Mouse (Mus musculus): Measurements from ENCODE around the gene Pex11b. TPM values are rescaled to one million over a fixed set of nuclear protein-coding genes. Genes with fewer than 3 reads are reported as not detected.
"Not testable (repeated sequence)": the region's sequence is repeated elsewhere in the genome, so short reads cannot be mapped to it uniquely, and the experiment has no call there.

The Pex11b gene
- total and polyA plus RNA-seq, 2 experiments from 2014 or later: 63.9 to 66.9 TPM

DNA sequence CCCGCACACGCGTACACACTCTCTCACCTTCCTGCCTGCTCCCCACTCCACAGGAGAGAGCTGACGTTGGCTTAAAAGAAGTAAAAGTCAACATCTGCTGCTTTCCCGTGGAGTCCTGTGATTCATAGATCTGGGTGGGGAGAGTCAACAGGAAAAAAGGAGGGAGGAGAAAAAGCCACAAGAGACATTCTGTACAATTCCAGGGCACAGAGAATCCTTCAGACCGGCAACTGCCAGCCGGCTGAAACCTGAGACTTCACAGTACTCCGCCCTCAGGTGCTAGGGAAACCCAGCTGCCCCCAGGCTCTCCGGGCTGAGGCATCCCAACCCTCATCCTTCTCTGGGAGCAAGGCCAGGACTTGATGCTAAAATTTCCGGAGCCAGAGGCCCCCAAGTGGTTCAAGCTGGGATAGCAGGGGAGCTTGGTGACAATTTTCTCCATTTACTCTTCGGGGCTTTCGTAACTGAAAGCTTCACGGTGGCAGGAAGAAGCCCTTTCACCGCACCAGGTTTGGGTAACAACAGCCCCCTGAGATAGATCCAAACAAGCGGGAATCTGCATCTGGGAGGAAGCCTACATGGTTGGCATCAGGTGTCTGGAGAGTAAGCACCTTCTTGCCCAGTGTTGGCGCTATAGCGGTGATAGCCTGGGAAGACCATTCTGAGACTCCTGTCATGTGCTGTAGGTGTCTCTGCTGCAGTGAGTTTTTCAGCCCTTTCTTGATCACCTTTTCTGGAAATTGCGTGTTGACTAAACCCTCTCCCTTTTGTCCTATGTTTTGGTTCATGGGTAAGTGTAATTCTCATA is 28.5 kb downstream of the Pex11b start:
- Histone ChIP-seq H3K4me1 (ENCODE audit: insufficient read depth, low read length) (peaks cover 8% of the 10 kb centered on the region), H3K27ac (peak overlapping the region; percentile 72; the same call in 1 of the 2 replicates), H3K4me3 (ENCODE audit: low read length) (peak overlapping the region; percentile 28), H3K36me3 (ENCODE audit: insufficient read depth, low read length) (no peaks in the 10 kb centered on the region), H3K9me3 (ENCODE audit: low read length) (no peaks in the 10 kb centered on the region), H3K4me2 (ENCODE audit: low read depth, low read length) (peak overlapping the region; percentile 60), H3K9ac (replicated peaks; ENCODE audit: low read length) (peak overlapping the region; percentile 35; the same call in 1 of the 2 replicates), H3K27me3 (ENCODE audit: insufficient read depth, low read length) (no peaks in the 10 kb centered on the region)
- TF ChIP-seq CTCF (IDR thresholded peaks at IDR 0.05; ENCODE audit: low read depth): peak; percentile 84
- peak; percentile 90 for DNase-seq (ENCODE audit: low spot score)
- ATAC-seq: peak; percentile 92
- 3% methylated on average over 16 of the region's 18 CpGs for WGBS

DNA sequence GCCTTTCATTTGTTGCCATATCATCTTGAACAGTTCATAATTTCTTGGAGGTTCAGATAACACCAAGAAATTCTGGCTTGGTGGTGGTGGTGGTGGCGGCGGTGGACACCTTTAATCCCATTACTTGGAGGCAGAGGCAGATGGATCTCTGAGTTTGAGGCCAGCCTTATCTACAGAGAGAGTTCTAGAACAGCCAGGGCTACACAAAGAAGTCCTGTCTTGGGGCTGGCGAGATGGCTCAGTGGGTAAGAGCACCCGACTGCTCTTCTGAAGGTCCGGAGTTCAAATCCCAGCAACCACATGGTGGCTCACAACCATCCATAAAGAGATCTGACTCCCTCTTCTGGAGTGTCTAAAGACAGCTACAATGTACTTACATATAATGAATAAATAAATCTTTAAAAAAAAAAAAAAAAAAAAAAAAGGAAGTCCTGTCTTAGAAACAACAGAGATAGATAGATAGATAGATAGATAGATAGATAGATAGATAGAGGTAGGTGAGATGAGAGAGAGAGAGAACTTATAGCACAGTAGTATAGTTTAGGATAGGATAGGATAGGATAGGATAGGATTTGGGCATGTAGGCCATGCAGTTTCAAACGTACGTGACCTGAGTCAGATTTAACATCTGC is 30.7 kb downstream of the Pex11b start:
- H3K27ac ChIP-seq; H3K4me1 ChIP-seq (ENCODE audit: insufficient read depth, low read length); H3K9me3 ChIP-seq (ENCODE audit: low read length); H3K36me3 ChIP-seq (ENCODE audit: insufficient read depth, low read length); H3K27me3 ChIP-seq (ENCODE audit: insufficient read depth, low read length); H3K4me3 ChIP-seq (ENCODE audit: low read length); DNase-seq (ENCODE audit: low spot score); ATAC-seq; H3K9ac ChIP-seq (replicated peaks; ENCODE audit: low read length); H3K4me2 ChIP-seq (ENCODE audit: low read depth, low read length): not testable (repeated sequence)
- WGBS: 90% methylated on average over 7 of the region's 7 CpGs

DNA sequence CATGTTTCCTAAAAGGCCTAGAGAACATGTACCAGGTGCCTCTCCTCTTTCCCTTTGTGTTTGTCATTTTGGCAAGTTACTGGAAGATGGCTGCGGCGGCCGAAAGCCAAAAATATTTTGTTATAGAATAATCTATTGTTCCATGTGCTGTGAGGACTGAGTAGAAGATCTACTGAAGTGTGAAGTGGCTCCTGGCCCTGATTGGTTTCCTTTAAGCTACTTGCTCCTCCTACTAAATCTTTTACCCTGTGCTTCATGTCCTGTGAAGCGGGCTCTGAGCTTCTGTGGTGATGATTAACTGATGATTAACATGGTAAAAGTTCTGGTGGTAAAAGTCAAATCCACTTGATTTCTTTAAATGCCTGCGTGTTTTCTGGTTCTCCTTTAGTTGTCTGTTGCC is 31.7 kb downstream of the Pex11b start:
- ATAC-seq: no peak
- no peak overlapping the region for H3K9ac ChIP-seq (replicated peaks; ENCODE audit: low read length)
- no peak for TF ChIP-seq CTCF (IDR thresholded peaks at IDR 0.05; ENCODE audit: low read depth)

GRCm38 (mm10) chr3:96667316-96667715 is 32.1 kb downstream of the Pex11b start:
- H3K4me2 ChIP-seq (ENCODE audit: low read depth, low read length): no peak overlapping the region

More for the DNA sequence above, 31.7 kb downstream of the Pex11b start:
- peaks cover 8% of the 10 kb centered on the region for H3K4me1 ChIP-seq (ENCODE audit: insufficient read depth, low read length)
- H3K36me3 ChIP-seq (ENCODE audit: insufficient read depth, low read length): no peaks in the 10 kb centered on the region
- 94% methylated on average over 5 of the region's 5 CpGs for WGBS
- no peak overlapping the region for H3K27ac ChIP-seq
- H3K4me3 ChIP-seq (ENCODE audit: low read length): no peak overlapping the region
- DNase-seq (ENCODE audit: low spot score): no peak
- no peak overlapping the region for H3K4me2 ChIP-seq (ENCODE audit: low read depth, low read length)
- H3K9me3 ChIP-seq (ENCODE audit: low read length): no peaks in the 10 kb centered on the region
- H3K27me3 ChIP-seq (ENCODE audit: insufficient read depth, low read length): no peaks in the 10 kb centered on the region

DNA sequence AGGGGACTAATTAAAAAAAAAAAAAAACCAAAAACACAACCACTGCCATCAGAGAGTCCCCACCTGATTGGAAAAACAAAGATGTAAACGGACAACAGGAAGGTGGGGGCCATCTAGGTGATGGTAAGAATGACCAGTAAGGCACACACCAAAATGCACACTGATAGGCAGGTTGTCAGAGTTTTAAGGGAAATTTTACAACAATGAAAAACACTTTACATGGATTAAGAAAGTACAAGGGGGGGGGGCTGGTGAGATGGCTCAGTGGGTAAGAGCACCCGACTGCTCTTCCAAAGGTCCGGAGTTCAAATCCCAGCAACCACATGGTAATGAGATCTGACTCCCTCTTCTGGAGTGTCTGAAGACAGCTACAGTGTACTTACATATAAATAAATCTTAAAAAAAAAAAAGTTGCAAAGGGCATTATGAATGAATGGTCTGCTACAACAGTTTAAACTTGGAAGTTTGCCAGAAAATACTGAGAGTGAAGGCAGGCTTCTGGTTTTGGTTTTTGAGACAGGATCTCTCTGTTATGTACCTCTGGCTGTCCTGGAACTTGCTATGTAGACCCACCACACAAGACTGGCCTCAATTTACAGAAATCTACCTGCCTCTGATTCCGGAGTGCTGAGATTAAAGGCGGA is 33.4 kb downstream of the Pex11b start:
- peaks cover 3% of the 10 kb centered on the region; the same call in 1 of the 2 replicates for H3K4me1 ChIP-seq (ENCODE audit: insufficient read depth, low read length)
- H3K9ac ChIP-seq (replicated peaks; ENCODE audit: low read length): no peak overlapping the region
- H3K4me2 ChIP-seq (ENCODE audit: low read depth, low read length): no peak overlapping the region
- no peak for TF ChIP-seq CTCF (IDR thresholded peaks at IDR 0.05; ENCODE audit: low read depth)
- no peak overlapping the region for H3K4me3 ChIP-seq (ENCODE audit: low read length)
- 89% methylated on average over 5 of the region's 5 CpGs for whole genome bisulfite sequencing
- no peak for ATAC-seq
- H3K27ac ChIP-seq: no peak overlapping the region
- no peaks in the 10 kb centered on the region for H3K27me3 ChIP-seq (ENCODE audit: insufficient read depth, low read length)
- no peak for DNase-seq (ENCODE audit: low spot score)
- H3K36me3 ChIP-seq (ENCODE audit: insufficient read depth, low read length): no peaks in the 10 kb centered on the region
- H3K9me3 ChIP-seq (ENCODE audit: low read length): no peaks in the 10 kb centered on the region

More at GRCm38 (mm10) chr3:96667316-96667715, 32.1 kb downstream of the Pex11b start:
- H3K9ac ChIP-seq (replicated peaks; ENCODE audit: low read length): no peak overlapping the region
- peak; percentile 51 for TF ChIP-seq CTCF (IDR thresholded peaks at IDR 0.05; ENCODE audit: low read depth)
- DNase-seq (ENCODE audit: low spot score) (no peak), ATAC-seq (no peak)
- H3K4me1 ChIP-seq (ENCODE audit: insufficient read depth, low read length): peaks cover 8% of the 10 kb centered on the region
- no peaks in the 10 kb centered on the region for H3K36me3 ChIP-seq (ENCODE audit: insufficient read depth, low read length)
- H3K9me3 ChIP-seq (ENCODE audit: low read length): no peaks in the 10 kb centered on the region
- WGBS: 52% methylated on average over 1 of the region's 1 CpGs
- no peak overlapping the region for H3K4me3 ChIP-seq (ENCODE audit: low read length)
- H3K27ac ChIP-seq: no peak overlapping the region
- H3K27me3 ChIP-seq (ENCODE audit: insufficient read depth, low read length): no peaks in the 10 kb centered on the region

DNA sequence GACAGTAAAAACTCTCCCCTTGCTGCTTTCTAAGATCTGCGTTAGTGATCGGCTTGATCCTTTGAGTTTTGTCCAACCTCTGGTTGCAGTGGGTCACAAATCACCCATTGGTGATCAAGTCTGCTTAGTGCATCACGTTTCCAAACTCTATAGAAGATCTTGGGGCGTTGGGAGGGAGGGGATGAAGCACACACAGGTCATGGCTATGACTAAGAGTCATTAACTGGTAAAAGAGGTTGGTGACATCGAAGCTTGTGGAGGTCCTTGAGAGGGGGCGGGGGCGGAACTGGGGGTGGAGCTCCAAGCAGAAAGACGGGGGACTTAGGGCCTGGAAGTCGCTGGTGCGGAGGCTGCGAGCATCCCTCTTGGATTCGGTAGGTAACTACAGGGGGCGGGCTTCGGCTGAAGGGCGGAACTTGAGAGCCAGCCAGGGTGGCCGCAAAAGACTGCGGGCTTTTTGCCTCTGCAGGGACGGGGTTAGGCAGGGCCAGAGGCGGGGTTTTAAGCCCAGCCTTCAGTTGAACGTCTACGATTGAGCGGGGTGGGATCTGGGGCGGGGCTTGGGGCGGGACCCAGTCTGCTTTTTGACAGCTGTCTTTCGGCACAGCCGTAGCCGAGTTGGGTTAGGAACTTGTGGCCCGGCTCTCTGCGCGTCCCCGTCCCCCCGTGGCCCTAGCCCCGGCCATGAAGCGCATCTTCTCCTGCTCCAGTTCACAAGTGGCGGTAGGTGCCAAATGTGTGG is 34.7 kb downstream of the Pex11b start, which contains the start of gene Ankrd35:
Gene Ankrd35 (plus strand): TSS at position 405 of the 742 bp plus-strand sequence.
- Histone ChIP-seq H3K4me1 (ENCODE audit: insufficient read depth, low read length) (no peaks in the 10 kb centered on the region), H3K9me3 (ENCODE audit: low read length) (no peaks in the 10 kb centered on the region), H3K9ac (replicated peaks; ENCODE audit: low read length) (peak within 1 kb of the TSS; percentile 49), H3K4me3 (ENCODE audit: low read length) (peak within 1 kb of the TSS; percentile 47), H3K4me2 (ENCODE audit: low read depth, low read length) (peak within 1 kb of the TSS; percentile 83), H3K27ac (no peak within 1 kb of the TSS), H3K27me3 (ENCODE audit: insufficient read depth, low read length) (no peaks in the 10 kb centered on the region), H3K36me3 (ENCODE audit: insufficient read depth, low read length) (no peaks in the 10 kb centered on the region)
- peak; percentile 87 for DNase-seq (ENCODE audit: low spot score)
- peak; percentile 96 for ATAC-seq
- 5% methylated on average over 35 of the region's 35 CpGs for WGBS
- peak; percentile 52 for TF ChIP-seq CTCF (IDR thresholded peaks at IDR 0.05; ENCODE audit: low read depth)
